Mouse (Mus musculus) CH12.LX (cell line): ENCODE data around the gene Dpagt1.

ENCODE experiments used
- CTCF ChIP-seq, 2 experiments: IDR thresholded peaks in 1 of 2; conservative IDR thresholded peaks in 1 of 2; 2 replicates each; pipeline ENCODE4 v1.5.1; 2011 to 2012; ENCODE audit warnings: low read depth in 2 of 2, low read length in 2 of 2, improper control_type of control experiment in 1 of 2, inconsistent platforms in 1 of 2, mild to moderate bottlenecking in 1 of 2, moderate library complexity in 1 of 2
- EP300 ChIP-seq: IDR thresholded peaks from 2 replicates; pipeline ENCODE4 v1.6.1; 2011; ENCODE audit warnings: low read length, improper control_type of control experiment
- USF1 ChIP-seq: IDR thresholded peaks from 2 replicates; pipeline ENCODE4 v1.6.1; 2014; ENCODE audit warnings: low read depth, mild to moderate bottlenecking, inconsistent platforms, low read length, improper control_type of control experiment
- ZC3H11A ChIP-seq: IDR thresholded peaks from 2 replicates; pipeline ENCODE4 v1.6.1; 2012; ENCODE audit warnings: low read depth, mild to moderate bottlenecking, inconsistent platforms, low read length, improper control_type of control experiment

DNA sequence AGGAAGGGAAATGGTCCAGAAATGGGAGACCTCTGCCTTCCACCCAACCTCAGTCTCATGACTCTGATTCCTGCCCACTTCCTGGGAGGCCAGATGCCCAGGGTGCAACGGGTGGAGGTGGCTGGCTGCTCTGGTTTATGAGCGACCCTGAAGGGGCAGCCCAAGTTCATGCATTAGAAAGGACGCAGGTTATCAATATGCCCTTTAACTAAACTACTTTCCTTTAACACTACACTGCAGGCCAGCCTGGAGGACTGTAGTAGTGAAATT, 7.1 kb upstream of the Dpagt1 start:
- no peak for TF ChIP-seq USF1
- no peak for TF ChIP-seq EP300
- TF ChIP-seq ZC3H11A: no peak
- TF ChIP-seq CTCF (conservative IDR thresholded peaks at IDR 0.05 in 1 of 2, IDR thresholded peaks at IDR 0.05 in 1 of 2; ENCODE audit: low read depth in 2 of 2, low read length in 2 of 2): no peak
